Mouse (Mus musculus) large intestine, adult 2 months (tissue): ENCODE data around the gene Myct1. TPM values are rescaled to one million over a fixed set of nuclear protein-coding genes. Genes with fewer than 3 reads are reported as not detected.

Source experiments
- DNase-seq: peaks from one replicate; pipeline ENCODE4 v3.0.0-alpha.2; 2012; ENCODE audit warnings: low read depth, low spot score
- WGBS: fragments of 180-500 bp; shearing (Covaris S2); methylation state at CpG from one replicate; pipeline ENCODE4 v1.1.7; 2018; 5-methylcytosine and 5-hydroxymethylcytosine counted together
- polyA plus RNA-seq: library from polyadenylated mRNA; depleted of rRNA; stranded (reverse); fragments of >200 nt; gene quantifications from 2 replicates; pipeline ENCODE4 v1.2.3, GENCODE M21; 2012; rRNA removed

Gene Myct1
- polyA plus RNA-seq, 1 experiment = 0.76 TPM

DNA sequence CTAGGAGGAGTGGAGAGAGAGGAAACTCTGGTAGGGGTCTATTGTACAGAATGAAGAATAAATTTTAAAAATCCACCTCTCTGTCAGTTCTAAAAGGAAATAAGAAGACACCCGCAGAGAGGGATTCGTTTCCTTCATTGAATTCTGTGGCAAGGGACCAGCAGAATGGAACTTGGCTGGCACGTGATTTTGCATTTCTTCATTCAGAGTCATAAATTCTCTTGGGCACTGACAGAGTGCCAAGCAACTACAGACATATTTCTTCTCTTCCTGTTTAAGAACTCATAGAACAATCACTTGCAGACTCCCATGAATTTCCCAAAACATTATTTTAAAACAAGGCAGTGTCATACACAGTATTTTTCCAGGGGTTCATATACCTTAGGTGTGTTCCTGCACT is 15.3 kb downstream of the Myct1 start:
- 59% methylated on average over 3 of the region's 3 CpGs for WGBS
- no peak for DNase-seq

DNA sequence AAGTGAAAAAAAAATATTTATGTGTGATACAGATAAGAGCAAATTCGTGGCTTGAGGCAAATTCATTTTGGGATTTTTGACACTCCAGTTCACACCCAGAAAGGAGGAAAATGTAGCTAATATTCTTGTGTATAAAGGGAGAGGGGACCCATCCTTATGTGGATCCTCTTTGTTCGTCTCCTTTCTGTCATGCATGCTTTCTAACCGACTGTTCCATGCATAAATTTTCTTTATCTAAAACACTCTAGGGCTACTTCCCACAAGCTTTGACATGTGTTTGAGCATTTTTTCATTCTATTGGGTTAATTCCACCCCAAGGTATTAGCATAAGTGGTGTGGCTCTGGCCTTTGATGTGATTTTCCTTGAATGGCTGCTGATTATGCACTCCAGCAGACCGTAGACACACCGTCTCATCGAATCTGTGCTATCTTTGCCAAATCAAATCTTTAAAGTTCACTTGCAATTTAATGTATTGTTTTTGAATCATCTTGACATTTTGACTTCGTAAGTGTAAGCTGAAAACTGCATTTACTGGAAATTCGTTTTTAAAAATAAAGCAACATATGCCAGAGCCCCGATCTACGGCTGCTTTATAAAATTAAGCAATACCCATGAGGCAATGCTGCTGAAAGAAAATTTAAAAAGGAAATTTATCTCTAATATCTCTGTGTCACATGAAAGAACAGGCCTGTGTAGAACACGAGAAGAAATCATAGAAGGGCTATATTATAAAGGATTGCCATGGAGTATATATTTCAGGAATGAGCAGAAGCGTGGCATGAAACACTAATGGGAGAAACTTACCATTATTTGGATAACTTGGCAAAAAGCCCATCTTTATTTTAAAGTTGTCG is 21.8 kb downstream of the Myct1 start:
- 78% methylated on average over 13 of the region's 13 CpGs for WGBS
- DNase-seq = no peak

DNA sequence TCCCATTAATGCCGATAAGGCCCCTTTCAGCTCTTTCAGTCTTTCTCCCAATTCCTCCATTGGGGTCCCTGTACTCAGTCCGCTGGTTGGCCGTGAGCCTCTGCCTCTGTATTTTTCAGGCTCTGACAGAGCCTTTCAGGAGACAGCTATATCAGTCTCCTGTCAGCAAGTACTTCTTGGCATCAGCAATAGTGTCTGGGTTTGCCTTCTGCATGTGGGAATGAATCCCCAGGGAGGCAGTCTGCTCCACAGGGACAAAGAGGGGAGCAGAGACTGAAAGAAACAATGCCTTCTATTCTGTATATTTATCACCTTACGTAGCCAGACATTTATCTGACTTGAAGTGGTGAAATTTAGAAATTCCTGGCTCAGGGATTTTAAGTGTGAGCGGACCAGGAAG is 32.7 kb downstream of the Myct1 start:
- DNase-seq = no peak
- WGBS = 79% methylated on average over 5 of the region's 5 CpGs

DNA sequence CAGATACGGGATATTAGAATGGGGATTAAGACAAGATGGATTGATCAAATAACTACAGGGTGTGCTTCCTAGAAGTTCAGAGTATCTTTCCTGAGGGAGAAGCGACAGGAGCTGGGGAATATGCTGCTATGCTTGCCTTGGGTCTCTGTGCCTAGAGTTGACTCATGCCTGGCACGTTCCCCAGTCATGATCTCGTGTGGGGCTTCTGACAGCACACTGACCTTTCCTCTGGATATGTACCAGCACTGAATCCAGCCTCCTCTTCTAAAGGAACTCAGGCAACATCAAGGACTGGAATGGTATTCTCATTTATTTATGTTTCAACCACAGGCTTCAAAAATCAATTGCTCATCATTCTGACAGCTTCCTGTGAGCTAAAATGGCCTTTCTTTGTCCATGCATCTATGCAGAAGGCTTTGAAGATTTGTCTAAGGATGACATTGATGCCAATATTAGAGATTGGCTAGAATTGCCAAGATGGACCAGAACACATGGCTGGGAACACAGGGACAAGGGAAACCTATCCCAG is 40.2 kb downstream of the Myct1 start:
- no peak for DNase-seq

DNA sequence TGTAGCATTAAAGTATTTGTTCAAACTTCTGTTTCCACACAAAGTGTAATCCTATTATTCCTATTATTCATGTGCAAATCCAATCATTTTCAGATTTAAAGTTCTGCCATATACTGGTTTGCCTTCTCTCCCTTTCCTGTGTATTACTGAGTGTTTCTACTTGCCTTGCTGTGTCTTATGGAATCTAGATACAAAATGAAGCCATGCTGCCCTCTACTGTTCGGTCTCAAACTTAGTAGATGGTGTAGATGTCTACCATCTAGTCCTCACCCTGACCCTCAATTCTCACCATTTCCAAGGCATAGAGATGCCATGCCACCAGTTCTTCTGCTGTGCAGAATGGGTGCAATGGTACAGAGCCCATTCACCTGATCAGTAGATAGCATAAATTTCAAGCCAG is 40.8 kb downstream of the Myct1 start:
- 25% methylated on average over 1 of the region's 1 CpGs for WGBS
- no peak for DNase-seq

More for the DNA sequence above, 40.2 kb downstream of the Myct1 start:
- WGBS = 59% methylated on average over 4 of the region's 4 CpGs

DNA sequence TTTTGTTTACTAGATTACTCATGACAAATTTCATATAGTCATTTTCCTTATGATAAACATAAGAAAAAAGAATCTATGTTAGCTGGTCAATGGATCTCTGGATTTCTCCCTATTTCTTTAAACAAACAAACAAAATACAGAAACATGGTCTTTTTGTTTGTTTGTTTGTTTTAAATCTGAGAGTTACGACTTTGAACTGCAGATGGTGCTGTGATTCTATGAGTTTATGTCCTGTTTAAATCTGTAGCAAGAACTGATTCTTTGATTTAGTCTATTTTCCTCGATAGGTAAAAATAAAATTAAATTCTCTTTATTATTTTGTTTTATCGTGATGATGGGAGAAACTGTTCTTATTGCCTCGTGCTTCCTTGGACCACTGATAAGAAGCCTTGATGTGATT is 43.7 kb downstream of the Myct1 start:
- WGBS = 70% methylated on average over 4 of the region's 4 CpGs
- DNase-seq = no peak

DNA sequence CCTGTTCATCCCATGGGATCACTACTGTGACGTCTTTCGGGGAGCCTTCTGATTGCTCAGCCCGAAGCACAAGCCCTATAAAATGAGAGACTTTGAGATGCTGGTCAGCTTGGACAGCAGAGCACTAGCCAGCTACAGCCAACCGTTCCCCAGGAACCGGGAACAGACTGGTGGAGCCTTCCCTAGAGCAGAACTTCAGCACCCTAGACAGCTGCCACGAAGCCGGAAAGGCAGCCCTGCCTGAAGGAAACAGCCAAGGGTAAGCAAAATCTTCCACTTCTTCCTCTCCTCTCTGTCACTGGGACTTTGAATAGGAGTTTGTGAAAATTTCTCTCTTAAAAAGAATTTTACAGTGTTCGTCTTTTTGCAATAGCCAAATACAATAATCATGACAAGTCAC is 45.5 kb downstream of the Myct1 start, which contains the start of gene Vip:
Vip (plus strand) TSS at position 107 of the 400 bp plus-strand sequence.
- 24% methylated on average over 8 of the region's 8 CpGs for WGBS
- DNase-seq = no peak

Other genes with a start within 250 kb of the Myct1 start
- 4.3 and 8.9 TPM in 2 replicates for gene Syne1, start 42.3 kb upstream of the Myct1 start, polyA plus RNA-seq
- 27.5 and 41.0 TPM in 2 replicates for gene Vip, start 45.4 kb downstream of the Myct1 start, polyA plus RNA-seq
- 3.1 and 3.5 TPM in 2 replicates for gene Fbxo5, start 211.8 kb downstream of the Myct1 start, polyA plus RNA-seq
- gene Mtrf1l, start 230.1 kb downstream of the Myct1 start, polyA plus RNA-seq = 1.3 and 2.0 TPM in 2 replicates